Mouse (Mus musculus): Measurements from ENCODE around the gene Zscan5b. TPM values are rescaled to one million over a fixed set of nuclear protein-coding genes. Genes with fewer than 3 reads are reported as not detected.
A peak's percentile ranks its signal among the peaks of the same experiment; 100 is the strongest.

The Zscan5b gene
- polyA plus RNA-seq, 1 experiment from 2014 or later: not detected

- H3K4me1 ChIP-seq: peaks cover 13% of the 10 kb centered on the region
- peak; percentile 67 for ATAC-seq (ENCODE audit: insufficient number of reproducible peaks, low FRiP score, low TSS enrichment, low read depth)
- under 1% methylated on average over 23 of the region's 23 CpGs for WGBS
- peak overlapping the region; percentile 96 for H3K27ac ChIP-seq (replicated peaks)
- H3K4me3 ChIP-seq (replicated peaks): peak overlapping the region; percentile 63
- H3K4me2 ChIP-seq (replicated peaks): peak overlapping the region; percentile 63
- peak overlapping the region; percentile 51 for H3K9ac ChIP-seq
- no peaks in the 10 kb centered on the region for H3K36me3 ChIP-seq
- no peaks in the 10 kb centered on the region for H3K9me3 ChIP-seq (replicated peaks)
- H3K27me3 ChIP-seq: no peaks in the 10 kb centered on the region
Observed at GRCm38 (mm10) chr7:6283451-6284075, 61.5 kb downstream of the Zscan5b start.

GRCm38 (mm10) chr7:6284442-6285012, 62.4 kb downstream of the Zscan5b start:
- H3K36me3 ChIP-seq: no peaks in the 10 kb centered on the region
- WGBS: 83% methylated on average over 4 of the region's 4 CpGs

GRCm38 (mm10) chr7:6285366-6285765, 63.3 kb downstream of the Zscan5b start:
- WGBS: 85% methylated on average over 6 of the region's 6 CpGs
- Histone ChIP-seq H3K27me3 (no peaks in the 10 kb centered on the region), H3K27ac (replicated peaks) (0 out of 2 replicates have a peak overlapping the region, but pooled peaks have one; percentile 73)

More at GRCm38 (mm10) chr7:6284442-6285012, 62.4 kb downstream of the Zscan5b start:
- no peak for ATAC-seq (ENCODE audit: insufficient number of reproducible peaks, low FRiP score, low TSS enrichment, low read depth)
- H3K4me2 ChIP-seq (replicated peaks): no peak overlapping the region
- no peaks in the 10 kb centered on the region for H3K27me3 ChIP-seq
- H3K4me3 ChIP-seq (replicated peaks): no peak overlapping the region
- no peak overlapping the region for H3K9ac ChIP-seq
- no peak overlapping the region for H3K27ac ChIP-seq (replicated peaks)
- no peaks in the 10 kb centered on the region for H3K9me3 ChIP-seq (replicated peaks)
- peaks cover 13% of the 10 kb centered on the region for H3K4me1 ChIP-seq

GRCm38 (mm10) chr7:6285842-6286705, 64.0 kb downstream of the Zscan5b start, which contains the start of gene Zfp667:
TSS of gene Zfp667 (plus strand) at chr7:6286579.
- 3% methylated on average over 50 of the region's 50 CpGs for WGBS
- Histone ChIP-seq H3K4me2 (replicated peaks) (peak within 1 kb of the TSS; percentile 65), H3K4me3 (replicated peaks) (peak within 1 kb of the TSS; percentile 56), H3K4me1 (peaks cover 13% of the 10 kb centered on the region), H3K9ac (peak within 1 kb of the TSS; percentile 35), H3K9me3 (replicated peaks) (no peaks in the 10 kb centered on the region), H3K36me3 (no peaks in the 10 kb centered on the region), H3K27me3 (no peaks in the 10 kb centered on the region), H3K27ac (replicated peaks) (peak within 1 kb of the TSS; percentile 73)
- peak; percentile 90 for ATAC-seq (ENCODE audit: insufficient number of reproducible peaks, low FRiP score, low TSS enrichment, low read depth)

More at GRCm38 (mm10) chr7:6285366-6285765, 63.3 kb downstream of the Zscan5b start:
- Histone ChIP-seq H3K4me2 (replicated peaks) (no peak overlapping the region), H3K9ac (no peak overlapping the region), H3K4me3 (replicated peaks) (0 out of 2 replicates have a peak overlapping the region, but pooled peaks have one; percentile 56), H3K36me3 (no peaks in the 10 kb centered on the region), H3K4me1 (peaks cover 13% of the 10 kb centered on the region), H3K9me3 (replicated peaks) (no peaks in the 10 kb centered on the region)
- no peak for ATAC-seq (ENCODE audit: insufficient number of reproducible peaks, low FRiP score, low TSS enrichment, low read depth)

GRCm38 (mm10) chr7:6286921-6287531, 64.9 kb downstream of the Zscan5b start:
- ATAC-seq (ENCODE audit: insufficient number of reproducible peaks, low FRiP score, low TSS enrichment, low read depth): peak; percentile 3; the same call in 1 of the 2 replicates
- Histone ChIP-seq H3K27me3 (no peaks in the 10 kb centered on the region), H3K27ac (replicated peaks) (peak overlapping the region; percentile 73; the same call in 1 of the 2 replicates), H3K4me3 (replicated peaks) (peak overlapping the region; percentile 56), H3K9ac (peak overlapping the region; percentile 28), H3K36me3 (no peaks in the 10 kb centered on the region), H3K9me3 (replicated peaks) (no peaks in the 10 kb centered on the region), H3K4me2 (replicated peaks) (peak overlapping the region; percentile 65), H3K4me1 (peaks cover 13% of the 10 kb centered on the region)
- WGBS: 32% methylated on average over 15 of the region's 15 CpGs

Other genes with a start within 250 kb of the Zscan5b start
- gene Vmn1r65, start 211.3 kb upstream of the Zscan5b start, polyA plus RNA-seq (2015; fragmentation: Nextera tagmentation; extraction: Ambion mirVana): not detected in 2 replicates
- gene Nlrp4c, start 177.1 kb upstream of the Zscan5b start, polyA plus RNA-seq (2015; fragmentation: Nextera tagmentation; extraction: Ambion mirVana): not detected in 2 replicates
- gene Zfp787, start 66.3 kb upstream of the Zscan5b start, polyA plus RNA-seq (2015; fragmentation: Nextera tagmentation; extraction: Ambion mirVana): 26.4 and 27.2 TPM in 2 replicates
- 60.3 and 61.5 TPM in 2 replicates for gene Zfp444, start 50.1 kb upstream of the Zscan5b start, polyA plus RNA-seq (2015; fragmentation: Nextera tagmentation; extraction: Ambion mirVana)
- not detected in 2 replicates for gene Galp, start 25.2 kb upstream of the Zscan5b start, polyA plus RNA-seq (2015; fragmentation: Nextera tagmentation; extraction: Ambion mirVana)
- not detected in 2 replicates for gene Epp13, start 30.4 kb downstream of the Zscan5b start, polyA plus RNA-seq (2015; fragmentation: Nextera tagmentation; extraction: Ambion mirVana)
- gene Zfp667, start 64.3 kb downstream of the Zscan5b start, polyA plus RNA-seq (2015; fragmentation: Nextera tagmentation; extraction: Ambion mirVana): 11.5 and 11.6 TPM in 2 replicates
- 5.9 and 6.2 TPM in 2 replicates for gene Zfp583, start 109.0 kb downstream of the Zscan5b start, polyA plus RNA-seq (2015; fragmentation: Nextera tagmentation; extraction: Ambion mirVana)
- 1.8 and 1.9 TPM in 2 replicates for gene Gm3854, start 121.5 kb downstream of the Zscan5b start, polyA plus RNA-seq (2015; fragmentation: Nextera tagmentation; extraction: Ambion mirVana)
- gene Zfp78, start 141.0 kb downstream of the Zscan5b start, polyA plus RNA-seq (2015; fragmentation: Nextera tagmentation; extraction: Ambion mirVana): 2.2 and 4.2 TPM in 2 replicates
- gene Zfp28, start 161.0 kb downstream of the Zscan5b start, polyA plus RNA-seq (2015; fragmentation: Nextera tagmentation; extraction: Ambion mirVana): 9.5 and 10.0 TPM in 2 replicates
- 0.26 and 0.44 TPM in 2 replicates for gene Smim17, start 176.4 kb downstream of the Zscan5b start, polyA plus RNA-seq (2015; fragmentation: Nextera tagmentation; extraction: Ambion mirVana)
- not detected in 2 replicates for gene Gm20715, start 188.0 kb downstream of the Zscan5b start, polyA plus RNA-seq (2015; fragmentation: Nextera tagmentation; extraction: Ambion mirVana)
- 0.16 TPM in 1 of 2 replicates, not detected in the other for gene Olfr1344, start 216.4 kb downstream of the Zscan5b start, polyA plus RNA-seq (2015; fragmentation: Nextera tagmentation; extraction: Ambion mirVana)
- not detected in 2 replicates for gene Olfr1336, start 233.9 kb downstream of the Zscan5b start, polyA plus RNA-seq (2015; fragmentation: Nextera tagmentation; extraction: Ambion mirVana)
- gene Olfr1346, start 244.8 kb downstream of the Zscan5b start, polyA plus RNA-seq (2015; fragmentation: Nextera tagmentation; extraction: Ambion mirVana): not detected in 2 replicates